Mouse (Mus musculus) spleen, postnatal 10 days (tissue): ENCODE data around the gene Bpi.

Experiments used
- DNase-seq, 2 experiments: peaks; one replicate each; pipeline ENCODE4 v3.0.0; 2021 to 2022; ENCODE audit warnings: low spot score in 2 of 2

The Bpi gene

DNA sequence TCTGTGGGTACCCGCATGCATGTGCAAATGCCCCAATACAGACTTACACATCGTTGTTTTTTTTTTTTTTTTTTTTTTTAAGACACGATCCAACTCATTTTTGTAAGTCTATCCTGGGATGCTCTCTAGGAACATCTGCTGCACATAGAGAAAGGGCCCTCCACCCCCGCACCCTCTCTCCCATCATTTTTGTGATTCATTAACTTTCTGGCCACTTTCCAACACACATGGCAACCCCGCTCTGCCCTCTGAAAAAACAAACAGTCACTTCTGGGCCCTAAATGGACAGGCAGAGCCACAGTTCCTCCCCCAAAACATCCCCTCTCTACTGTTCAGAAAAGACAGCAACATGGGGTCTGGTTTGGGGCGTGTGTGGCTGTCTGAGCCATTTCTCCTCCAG lies 27.8 kb downstream of the Bpi start:
- no peak for DNase-seq

DNA sequence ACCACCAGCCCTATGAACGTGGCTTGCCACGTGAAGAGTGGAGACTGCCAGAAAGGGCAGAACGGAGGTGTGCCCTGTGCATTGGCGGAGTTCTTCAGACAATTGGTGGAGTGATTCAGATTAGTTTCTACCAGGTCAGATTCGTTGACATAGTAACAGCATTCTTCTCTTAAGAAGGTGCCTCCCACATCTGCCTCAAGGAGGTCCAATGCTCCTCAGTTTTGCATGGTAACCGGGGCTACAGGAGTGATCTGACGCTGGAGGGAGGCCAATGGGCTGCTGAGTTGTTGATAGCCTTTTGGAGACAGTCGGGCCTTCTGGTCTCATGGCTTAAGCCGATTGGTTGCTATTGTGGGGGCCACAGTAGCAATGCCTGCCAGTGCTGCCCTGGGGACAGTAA lies 37.8 kb downstream of the Bpi start:
- DNase-seq, result no peak

DNA sequence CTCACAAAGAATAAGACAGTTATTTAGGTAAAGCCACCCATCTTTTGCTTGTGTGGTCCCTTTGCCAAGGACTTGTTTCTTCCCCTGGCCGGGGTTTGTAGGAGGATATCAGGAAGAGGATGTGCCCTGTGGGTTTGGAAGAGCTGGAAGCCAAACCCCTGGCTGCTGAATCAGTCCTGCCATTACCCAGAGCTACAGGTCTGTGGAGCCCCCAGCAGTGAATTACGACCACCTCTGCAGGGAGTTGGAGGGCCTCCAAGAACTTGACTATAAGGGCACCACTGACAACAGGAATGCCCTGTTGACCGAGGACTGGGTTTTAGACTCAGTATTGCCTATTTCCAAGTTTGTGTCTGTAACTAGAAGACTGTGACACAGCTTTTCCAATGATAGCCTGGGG lies 41.3 kb downstream of the Bpi start:
- no peak for DNase-seq

DNA sequence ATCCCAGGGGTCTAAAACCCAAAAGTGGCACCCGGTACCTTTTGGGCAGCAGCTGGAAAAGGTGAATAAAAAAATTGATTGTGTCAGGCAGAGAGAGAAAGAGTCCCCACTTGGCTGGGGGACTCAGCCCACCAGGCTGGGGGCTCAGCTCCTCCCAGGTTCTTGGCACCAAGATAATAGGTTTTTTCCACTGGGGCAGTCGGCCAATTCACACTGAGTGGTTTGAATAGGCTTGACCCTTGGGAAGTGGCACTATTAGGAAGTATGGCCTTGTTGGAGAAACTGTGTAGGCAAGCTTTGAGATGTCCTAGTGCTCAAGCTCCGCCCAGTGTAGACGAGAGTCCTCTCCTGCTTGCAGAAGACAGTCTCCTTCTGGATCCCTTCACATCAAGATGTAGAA lies 41.8 kb downstream of the Bpi start:
- no peak for DNase-seq

DNA sequence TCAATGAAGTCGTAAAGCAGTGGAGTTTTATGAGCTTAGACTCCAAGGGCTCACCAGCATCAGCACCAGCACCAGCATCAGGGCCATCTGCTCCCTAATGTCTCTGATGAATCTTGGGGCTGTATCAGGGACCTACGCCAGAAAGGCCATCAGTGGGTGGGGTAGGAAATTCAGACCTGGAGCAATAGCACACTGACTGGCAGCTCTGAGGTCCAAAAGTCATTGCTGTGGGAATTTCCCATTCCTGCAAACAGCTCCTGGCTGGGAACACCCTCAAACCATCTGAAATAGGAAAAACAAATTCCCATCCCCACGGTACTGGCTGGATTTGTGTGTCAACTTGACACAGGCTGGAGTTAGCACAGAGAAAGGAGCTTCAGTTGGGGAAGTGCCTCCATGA lies 44.9 kb downstream of the Bpi start:
- no peak for DNase-seq

DNA sequence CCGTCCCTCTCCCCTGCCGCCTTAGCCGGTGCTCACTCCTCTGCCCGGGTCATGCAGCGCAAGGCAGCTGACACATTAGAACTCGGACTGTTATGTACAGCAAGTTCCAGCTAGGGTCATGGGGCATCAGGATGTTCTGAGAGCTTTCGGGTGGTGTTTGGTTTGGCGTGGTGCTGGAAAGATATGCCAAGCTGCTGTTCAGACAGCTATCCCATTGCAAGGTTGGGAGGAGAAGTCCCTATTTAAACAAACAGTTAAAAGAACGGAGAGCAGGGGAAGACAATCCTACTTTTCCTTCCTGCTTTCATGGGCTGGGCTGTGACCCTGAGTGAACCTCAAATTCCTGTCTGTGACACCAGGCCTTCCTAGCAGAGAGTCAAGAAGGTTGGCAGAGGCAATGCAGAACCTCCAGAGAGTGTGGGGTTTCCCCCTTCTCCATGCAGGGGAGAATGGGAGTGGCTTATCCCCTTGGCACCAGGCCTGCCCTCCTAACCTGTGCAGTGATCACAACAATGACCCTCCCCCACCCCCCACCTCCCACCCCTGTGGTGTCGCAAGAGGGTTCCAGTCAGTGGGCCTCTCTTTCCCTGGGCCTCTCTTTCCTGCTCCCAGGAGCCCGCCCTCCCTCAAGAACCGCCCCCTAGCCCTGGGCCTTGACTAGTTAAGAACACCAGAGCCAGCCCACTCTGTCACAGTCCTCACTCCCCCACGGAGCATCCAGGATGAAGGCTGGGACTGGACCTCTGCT lies 48.2 kb downstream of the Bpi start, which contains the start of gene Lbp:
Gene Lbp, plus strand, starts transcription at position 546 of the 748 bp plus-strand sequence.
- DNase-seq, result no peak

DNA sequence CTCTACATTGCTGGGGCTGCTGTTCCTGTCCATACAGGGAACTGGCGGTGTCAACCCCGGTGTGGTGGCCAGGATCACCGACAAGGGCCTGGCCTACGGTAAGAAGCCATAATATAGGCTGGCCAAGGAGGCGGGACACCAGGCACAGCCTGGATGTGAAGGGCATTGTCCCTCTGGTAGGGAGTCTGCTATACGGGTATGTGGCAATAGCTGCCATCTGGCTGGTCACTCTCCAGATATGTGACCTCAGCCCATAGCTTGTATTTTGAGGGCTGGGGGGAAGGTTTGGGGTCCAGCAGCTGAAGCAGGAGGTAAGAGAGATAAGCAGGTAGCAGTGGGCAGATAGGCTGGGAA lies 48.8 kb downstream of the Bpi start:
- DNase-seq, result no peak

DNA sequence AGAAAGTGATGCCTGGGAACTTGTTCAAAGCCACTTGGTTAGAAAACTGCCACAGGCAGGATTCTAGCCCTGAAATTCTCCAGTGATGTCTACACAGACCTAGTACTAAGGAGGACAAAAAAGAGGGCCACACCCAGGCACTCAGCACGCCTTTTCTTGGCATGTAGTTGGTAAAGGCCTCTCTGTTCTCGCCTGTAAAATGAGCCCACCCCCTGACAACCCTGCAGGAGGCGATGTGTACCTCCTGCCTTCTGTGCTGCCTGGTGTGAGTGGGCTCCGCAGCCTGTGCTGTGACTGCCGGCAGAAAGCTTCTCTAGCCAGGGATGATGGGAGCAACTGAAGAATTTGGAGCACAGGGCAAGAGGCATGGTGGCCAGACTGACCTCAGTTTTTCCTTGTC lies 50.4 kb downstream of the Bpi start:
- no peak for DNase-seq

DNA sequence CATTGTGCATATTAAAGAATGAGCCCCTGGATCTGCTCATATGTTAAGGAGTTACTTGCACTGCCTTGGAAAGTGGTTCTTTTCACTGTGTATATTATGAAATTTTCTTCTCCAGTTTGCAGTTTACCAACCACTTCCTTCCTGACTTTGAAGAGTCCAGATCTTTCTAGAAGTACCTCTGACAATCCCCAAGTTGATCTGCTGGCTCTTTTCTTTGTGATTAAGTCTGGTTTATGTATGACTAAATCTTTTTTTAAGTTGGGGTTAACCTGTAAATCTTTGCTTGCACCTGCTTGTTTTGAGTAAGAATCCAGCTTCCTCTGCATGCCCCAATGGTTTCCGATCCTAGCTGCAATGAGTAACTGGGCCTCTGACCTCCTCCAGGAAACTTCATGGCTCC lies 55.2 kb downstream of the Bpi start:
- no peak for DNase-seq

DNA sequence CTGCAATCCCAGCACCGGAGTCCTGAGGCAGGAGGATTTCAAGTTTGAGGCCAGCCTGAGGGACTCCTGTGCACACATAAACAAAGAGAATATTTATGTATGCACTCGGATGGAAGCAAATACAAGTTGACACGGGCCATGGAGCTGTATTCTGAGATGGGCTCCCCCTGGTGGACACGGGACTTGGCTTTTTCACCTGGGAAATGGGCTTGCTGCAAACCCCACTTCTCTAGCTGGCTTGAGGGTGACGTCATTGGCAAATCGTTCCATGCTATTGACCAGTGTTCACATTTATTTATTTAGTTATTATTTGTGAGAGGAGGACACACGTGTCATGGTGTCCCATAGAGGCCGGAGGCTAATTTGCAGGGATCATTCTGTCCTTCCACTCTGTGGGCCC lies 58.5 kb downstream of the Bpi start:
- DNase-seq, result peak in 1 of 2 experiments; percentile 47

DNA sequence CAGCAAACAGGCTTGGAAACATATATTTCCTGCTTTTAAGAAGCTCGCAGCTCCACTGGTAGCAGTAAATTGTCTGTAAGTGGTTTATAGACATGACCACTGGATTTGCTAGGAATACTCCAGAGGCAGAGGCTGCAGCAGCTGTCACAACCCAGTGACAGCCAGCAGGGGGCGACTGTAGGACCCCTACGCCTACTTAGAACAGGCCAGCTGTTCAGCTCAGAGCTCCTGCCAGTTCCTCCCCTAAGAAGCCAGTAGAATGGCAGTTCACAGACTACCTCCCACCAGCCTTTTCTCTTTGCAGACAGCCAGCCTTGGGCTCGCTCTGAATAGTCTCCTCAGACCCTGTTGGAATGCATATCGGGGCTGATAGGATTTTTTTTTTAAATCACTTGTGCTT lies 59.1 kb downstream of the Bpi start:
- peak in 1 of 2 experiments; percentile 63 for DNase-seq

DNA sequence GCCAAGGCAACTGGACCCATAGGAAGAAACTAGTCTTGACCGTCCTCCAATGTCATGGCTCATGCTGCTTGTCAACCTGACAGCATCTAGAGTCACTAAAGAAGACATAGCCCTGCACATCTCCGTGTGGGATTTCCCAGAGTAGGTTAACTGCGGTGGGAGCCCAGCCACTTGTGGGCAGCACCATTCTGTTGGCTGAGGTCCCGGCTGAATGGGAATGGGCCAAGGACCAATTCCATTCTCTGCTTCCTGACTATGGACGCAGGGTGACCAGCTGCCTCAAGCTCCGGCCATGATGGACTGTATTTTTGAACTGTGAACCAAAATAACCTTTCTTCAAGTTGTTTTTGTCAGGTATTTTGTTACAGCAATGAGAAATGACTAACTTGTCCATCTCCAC lies 63.7 kb downstream of the Bpi start:
- no peak for DNase-seq

DNA sequence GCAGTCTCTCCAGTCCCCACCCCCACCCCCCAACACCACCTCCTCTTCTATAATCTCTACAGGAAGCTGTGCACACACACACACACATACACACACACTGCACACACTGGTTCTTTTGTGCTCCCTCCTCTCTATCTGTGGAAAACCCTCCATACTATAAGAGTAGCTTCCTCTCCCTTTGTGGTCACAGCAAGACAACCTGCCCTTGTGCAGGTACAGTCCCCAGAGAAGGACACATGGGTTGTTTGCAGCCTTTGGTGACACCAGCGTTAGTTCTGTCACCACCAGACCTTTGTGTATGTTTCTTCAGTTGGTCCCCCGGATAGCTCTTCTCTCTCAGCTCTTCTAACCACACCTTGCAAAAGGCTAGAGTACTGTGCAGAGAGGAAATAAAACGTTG lies 65.0 kb downstream of the Bpi start:
- no peak for DNase-seq

DNA sequence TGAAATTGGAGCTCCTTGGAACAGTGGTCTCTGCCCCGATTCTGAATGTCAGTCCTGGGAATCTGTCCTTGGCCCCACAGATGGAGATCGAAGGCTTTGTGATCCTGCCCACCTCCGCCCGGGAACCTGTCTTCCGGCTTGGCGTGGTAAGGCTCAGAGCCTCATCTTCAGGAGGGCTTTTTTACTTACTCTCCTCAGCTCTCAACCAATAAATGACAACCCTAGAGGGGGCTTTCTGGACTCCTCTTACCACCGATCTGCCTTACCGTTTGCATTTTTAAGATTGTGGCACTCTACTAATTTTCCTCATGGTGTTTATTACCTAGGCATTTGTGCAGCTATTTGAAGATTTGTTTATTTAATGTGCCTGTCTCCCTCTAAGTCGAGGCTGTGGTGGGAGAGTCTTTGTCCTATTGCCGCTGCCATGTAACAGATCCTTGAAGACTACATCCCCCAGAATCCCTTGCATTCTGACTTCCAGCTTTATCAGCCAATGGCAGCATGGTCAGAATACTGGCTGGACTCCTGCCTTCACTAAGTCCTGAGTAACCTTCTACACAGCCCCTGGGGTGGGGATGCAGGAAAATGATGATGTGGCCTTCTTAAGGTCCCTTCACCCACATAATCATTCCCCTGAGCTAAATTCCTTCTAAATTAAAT lies 66.8 kb downstream of the Bpi start:
- no peak for DNase-seq

DNA sequence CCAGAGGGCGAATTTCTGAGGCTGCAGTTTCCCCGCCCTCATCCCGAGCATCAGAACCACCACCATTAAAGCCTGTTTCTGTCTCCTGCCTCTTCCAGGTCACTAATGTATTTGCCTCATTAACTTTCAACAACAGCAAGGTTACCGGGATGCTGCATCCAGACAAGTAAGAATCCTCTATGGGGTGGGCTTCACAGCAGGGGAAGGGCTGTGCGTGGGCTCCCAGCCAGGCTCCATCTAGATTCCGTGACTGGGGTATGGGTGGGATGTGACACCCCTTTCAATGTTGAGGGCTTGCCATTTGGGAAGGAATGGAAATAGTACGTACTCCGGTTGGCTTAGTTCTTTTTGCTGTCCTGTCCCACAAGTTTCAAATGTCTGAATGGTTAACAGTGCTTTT lies 67.7 kb downstream of the Bpi start:
- DNase-seq, result no peak
